Mouse (Mus musculus) common myeloid progenitor, adult 5-6 weeks (primary cell): ENCODE measurements at regions not wholly inside any gene's neighbourhood (a gene's known extent, or its start where the extent isn't known, plus 50 kb on each side); places are given as distances from the start of the nearest gene placed in this dataset.

Experiments
- ATAC-seq: replicated peaks from 2 replicates; pipeline ENCODE4 v1.8.0; 2016; ENCODE audit warnings: low read depth, mild to moderate bottlenecking, moderate TSS enrichment, inconsistent platforms; ENCODE audit not compliant: poor library complexity, severe bottlenecking

DNA sequence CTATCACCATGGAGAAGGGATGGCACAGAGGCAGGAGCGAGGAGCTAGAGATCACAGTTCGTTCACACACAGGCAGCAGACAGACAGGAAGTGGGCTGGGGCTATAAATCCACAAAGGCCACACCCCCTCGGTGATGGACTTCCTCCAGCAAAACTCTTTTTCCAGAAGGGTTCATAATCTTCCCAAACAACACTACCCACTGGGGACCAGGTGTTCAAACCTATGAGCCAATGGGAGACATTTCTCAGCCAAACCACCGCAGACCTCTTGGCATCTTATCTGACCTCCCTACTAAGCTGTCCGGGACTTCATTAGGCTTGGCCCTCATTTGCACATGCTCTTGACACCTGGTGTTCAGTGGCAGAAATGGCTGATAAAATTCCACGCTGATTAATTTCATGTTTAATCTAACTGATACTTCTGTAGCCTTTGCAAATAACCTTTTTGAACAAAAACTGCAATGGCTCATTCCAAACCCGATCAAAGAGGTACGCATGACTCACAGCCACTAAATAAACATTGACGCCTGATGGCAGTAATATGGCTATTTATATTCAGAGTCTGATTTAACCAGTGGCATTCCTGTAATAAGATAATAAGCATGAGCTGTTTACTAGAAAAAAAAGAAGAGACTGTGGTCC, 131.0 kb upstream of the Egln3 start:
- ATAC-seq: peak; percentile 83

DNA sequence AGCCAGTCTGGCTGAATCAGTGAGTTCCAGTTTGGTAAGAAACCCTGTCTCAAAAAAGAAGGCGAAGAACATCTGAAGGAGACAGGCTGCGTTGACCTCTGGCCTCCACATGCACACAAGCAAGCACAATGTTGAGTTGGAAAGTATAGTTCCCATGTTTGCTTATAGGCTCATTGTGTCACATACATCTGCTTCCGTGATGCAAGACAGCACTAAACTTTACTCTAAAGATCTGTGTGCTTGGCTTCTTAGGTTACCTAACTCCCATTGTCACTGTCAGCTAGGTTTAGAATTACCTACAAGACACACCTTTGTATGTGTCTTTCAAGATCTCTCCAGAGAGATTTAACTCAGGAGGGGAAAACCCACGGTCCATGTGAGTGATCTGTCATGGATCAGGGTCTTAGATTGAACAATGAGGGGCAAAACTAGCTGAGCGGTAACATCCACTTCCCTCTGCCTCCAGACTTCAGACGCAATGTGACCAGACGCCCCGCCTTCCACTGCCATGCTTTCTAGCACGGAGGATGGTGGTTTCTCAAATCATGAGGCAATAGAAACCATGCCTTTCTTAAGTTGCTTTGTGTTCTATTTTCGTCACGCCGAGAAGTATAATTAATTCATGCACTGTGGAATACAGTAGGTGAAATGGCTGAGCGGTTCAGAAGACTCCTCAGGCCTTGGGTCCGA, 130.1 kb upstream of the Egln3 start:
- ATAC-seq: peak; percentile 58; the same call in 1 of the 2 replicates

- ATAC-seq: no peak
These were observed 123.8 kb upstream of the Egln3 start for GRCm38 (mm10) chr12:54327483-54327882.

GRCm38 (mm10) chr12:54326571-54326970, 122.9 kb upstream of the Egln3 start:
- ATAC-seq: no peak

DNA sequence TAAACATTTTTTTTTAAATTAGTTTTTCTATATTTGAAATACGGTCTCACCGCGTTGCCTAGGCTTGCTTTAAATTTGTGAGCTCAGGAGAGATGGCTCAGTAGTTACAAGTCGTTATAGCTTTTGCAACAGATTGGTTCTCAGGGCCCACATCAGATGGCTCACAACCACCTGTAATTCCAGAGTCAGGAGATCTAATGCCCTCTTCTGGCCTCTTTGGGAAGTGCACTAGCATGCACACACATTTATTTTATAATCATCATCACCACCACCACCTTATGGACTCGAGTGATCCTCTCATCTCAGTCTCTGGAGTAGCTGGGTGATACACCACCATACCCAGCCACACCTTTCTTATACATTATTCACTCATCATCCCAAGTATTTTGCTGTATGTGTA, 116.9 kb upstream of the Egln3 start:
- ATAC-seq: no peak

- peak; percentile 40; the same call in 1 of the 2 replicates for ATAC-seq
These were observed 113.4 kb upstream of the Egln3 start for GRCm38 (mm10) chr12:54316980-54317471.

GRCm38 (mm10) chr12:54316066-54316567, 112.5 kb upstream of the Egln3 start:
- ATAC-seq: no peak

DNA sequence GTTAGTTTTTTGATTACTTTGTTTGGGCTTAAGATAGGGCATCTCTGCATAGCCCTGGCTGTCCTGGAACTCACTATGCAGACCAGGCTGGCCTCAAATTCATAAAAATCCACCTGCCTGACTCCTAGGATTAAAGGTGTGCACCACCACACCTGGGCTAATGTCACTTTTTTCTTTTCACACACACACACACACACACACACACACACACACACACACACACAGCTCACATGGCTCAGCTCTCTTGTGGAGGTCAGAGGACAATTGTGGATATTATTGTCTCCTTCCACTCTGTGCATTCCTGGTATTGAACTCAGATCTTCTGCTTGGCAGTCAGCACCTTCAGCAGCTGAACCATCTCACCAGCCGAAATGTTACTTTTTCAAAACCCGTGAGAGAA, 110.5 kb upstream of the Egln3 start:
- ATAC-seq: no peak

DNA sequence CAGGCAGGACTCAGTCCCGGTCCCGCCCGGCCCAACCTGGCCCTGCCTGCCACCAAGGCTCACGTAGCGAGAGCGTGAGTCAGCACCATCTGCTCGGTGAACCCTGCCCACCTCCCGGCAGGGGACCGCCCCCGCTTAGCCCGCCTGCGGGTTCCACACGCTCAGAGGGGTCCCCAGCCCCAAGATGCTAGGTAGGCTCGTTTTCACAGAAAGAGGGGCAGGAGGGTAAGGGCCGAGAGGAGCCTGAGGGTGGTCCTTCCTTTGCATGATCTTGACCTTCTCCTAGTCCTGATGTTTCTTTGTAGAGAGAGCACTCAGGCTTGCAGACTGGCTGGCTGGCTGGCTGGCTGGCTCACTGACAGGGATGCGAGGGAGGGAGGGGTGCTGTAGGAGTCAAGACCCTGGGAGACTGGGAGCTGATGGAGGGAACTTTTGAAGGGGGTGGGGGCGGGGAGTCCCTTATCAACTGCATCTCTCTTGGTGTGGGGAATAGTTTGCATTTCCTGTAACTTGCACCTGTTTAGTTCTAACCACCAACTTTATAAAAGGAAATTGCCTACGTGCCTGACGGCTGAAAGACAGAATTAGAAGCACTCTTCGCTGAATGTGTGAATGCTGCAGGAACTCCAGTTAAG, 109.7 kb upstream of the Egln3 start:
- peak; percentile 87 for ATAC-seq

DNA sequence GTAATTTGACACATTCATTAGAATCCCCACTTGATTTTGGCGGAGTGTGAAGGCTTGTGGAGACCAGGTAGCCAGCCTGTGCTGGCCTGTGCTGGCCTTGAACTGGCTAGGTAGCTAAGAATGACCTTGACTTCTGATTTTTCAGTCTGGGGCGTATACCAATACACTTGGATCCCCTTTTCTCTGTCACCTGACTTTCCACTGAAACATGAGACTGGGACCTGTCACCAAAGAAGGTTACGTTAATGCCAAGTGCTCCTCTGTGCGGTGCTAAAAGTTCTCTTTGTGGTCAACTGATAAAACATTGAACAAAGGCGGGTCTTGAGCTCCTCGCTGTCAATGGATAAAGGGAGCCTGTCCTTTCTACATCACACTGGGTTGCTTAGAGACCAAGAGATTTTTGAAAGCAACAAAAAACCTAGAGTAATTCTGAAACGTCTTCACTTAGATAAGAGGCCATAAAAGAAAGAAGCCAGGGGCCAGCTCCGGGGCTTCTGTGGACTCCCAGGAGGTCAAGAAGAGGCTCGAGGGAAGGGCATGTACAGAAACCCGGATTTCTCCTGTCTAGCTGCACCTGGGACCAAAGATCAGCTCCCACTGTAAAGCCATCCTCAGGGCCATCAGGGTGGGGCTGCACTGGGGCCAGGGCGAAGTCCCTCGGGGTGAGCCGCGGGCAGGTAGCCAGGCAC, 109.0 kb upstream of the Egln3 start:
- ATAC-seq: 0 out of 2 replicates have a peak, but pooled peaks have one; percentile 4

- no peak for ATAC-seq
These were observed 108.3 kb upstream of the Egln3 start for GRCm38 (mm10) chr12:54311896-54312521.

DNA sequence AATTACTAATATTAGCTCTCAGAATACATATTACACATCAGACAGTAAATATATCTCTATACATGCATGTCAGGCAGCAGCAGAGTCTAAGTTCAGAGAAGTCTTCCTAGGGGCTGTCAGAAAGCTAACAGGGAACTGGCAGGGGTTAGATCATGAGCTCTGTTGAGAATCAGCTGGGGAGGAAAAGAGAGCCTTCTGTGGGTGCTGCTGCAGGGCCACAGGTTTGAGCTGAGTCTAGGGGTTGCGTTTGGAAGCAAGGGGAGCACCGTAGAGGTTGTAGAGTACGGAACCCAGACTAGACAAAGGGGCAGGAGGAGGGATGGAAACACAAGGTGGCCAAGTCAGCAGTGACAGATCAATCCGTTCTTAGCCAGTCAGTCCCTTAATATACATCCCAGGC, 106.2 kb upstream of the Egln3 start:
- ATAC-seq: no peak

DNA sequence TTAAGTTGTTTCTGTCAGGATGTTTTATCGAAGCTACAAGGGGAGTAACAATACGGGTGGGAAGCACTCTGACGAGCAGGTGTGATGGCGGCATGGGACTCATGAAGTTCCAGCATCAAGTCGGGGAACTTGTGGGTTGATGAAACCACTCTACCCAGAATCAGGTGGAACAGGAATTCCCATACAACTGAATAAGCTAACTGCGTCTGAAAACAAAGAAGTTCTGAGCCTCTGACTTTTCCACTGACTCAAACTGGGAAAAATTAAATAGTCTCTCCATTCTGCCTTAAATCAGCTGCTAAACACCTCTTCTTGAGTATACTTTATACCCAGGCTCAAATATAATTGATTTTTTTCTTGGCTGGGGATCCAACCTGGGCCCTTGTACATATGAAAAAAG, 105.6 kb upstream of the Egln3 start:
- no peak for ATAC-seq

DNA sequence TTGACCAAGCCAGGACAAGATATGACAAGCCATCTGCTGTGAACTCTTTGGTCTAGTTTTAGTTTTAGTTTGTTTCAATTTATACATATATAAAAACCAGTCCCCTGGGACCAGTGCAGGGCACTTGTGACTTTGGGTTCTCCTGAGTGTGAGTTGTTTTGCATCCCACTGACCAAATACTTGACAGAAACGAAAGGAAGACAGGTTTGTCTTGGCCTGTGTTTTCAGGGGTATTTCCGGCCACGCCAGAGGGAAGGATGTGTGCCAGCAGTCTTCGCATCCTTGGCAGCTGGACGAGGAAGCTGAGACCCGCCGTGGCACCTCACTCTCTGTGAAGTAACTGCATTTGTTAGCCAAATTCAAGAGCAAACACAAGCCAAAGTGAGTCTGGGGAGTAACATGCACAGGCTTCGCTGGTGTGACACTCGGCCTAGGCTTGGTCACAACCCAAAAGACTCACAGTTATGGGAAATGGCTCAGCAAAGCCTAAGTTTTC, 101.5 kb upstream of the Egln3 start:
- ATAC-seq: no peak

DNA sequence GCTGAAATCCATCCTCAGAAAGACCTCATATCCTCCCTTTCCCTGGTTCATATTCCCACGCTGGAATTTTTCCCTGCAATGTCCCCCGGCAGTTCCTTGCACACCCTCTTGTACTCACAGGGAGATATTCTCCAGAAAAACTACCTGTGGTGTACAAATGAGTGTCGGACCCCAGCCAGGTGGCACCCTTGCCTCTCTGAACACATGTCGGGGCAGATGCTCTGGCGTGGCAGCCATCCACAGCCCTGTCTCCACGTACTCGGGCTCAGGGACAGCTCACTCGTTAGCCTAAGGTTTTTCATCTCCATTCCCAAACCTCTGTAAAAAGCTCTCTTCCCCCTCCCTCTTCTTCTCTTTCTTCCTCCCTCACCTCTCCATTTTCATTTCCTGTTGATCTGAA, 100.1 kb upstream of the Egln3 start:
- ATAC-seq: no peak

DNA sequence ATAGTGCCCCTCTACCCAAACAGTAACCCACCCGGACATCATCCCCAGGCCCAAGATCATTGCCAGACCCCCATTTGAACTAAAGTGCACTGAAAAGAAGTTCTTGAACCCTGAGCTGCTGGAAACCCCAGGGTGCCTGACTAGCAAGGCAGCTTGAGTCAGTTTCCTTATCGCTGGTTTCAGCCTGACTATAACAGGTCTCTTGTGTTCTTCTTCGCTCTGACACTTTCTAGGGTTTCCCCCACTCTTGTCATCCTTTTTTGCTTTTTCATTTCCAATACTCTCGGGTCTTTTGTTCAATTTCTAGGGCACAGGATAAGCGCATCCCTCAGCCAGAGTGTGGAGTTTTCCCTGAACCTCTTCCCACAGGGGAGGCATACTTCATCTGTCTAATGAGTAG, 95.8 kb upstream of the Egln3 start:
- ATAC-seq: no peak

- ATAC-seq: peak; percentile 69
These were observed 89.6 kb upstream of the Egln3 start for GRCm38 (mm10) chr12:54293248-54293647.

GRCm38 (mm10) chr12:54290311-54290710, 86.7 kb upstream of the Egln3 start:
- ATAC-seq: no peak

DNA sequence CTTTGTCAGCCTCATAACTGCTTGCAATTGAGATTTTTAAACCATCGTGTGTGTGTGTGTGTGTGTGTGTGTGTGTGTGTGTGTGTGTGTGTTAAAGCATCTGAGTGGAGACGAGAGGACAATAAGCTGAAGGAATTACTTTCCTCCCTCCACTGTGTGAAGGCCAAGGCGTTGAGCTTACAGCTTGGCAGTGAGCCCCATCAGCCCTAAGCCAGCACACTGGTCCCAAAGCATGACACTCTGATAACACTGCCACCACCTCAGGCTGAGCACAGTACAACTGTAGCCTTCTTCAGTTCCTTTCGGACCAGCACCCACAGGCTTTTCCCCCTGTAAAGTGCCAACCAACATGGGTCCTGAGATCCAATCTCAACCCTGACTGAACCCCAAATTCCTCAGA, 85.1 kb upstream of the Egln3 start:
- ATAC-seq: no peak

DNA sequence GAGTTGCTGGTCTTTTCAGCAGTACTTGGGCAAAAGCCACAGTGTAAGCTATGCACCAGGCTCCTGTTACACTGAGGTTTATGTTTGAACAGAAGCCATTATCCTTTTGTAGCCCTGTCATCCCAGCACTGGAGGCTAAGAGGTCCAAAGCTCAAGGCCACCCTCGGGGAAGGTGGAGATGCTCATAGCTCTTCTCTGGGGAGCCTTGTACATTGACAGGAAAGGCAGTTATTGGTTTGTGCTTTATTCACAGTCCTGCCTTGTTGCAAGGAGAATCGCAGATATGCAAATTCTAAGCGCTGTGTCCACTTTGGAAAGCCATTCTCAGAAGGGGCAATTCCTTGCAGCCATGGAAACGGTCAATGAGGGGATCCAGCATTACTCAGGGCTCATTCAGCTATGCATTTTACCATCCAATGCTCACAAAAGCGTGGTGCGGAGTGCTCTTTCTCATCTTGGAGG, 84.4 kb upstream of the Egln3 start:
- no peak for ATAC-seq
